ENCODE assay signal across 10 mouse cellular contexts in genomic region chr7:74371208-74371607, GRCm38 (mm10).
A peak's percentile ranks its signal among the peaks of the same experiment; 100 is the strongest.
DNase-seq lines count a peak whose midpoint lies in the region; ATAC-seq and TF ChIP-seq lines count a peak whose summit lies in the region.
"Had no signal": no experiment of that assay in that cellular context is flagged by ENCODE, and none has a peak within 500 bp of the region (broad histone marks: within the 10 kb centered on the region; RNA-seq: fewer than 3 reads in every experiment).

No protein-coding gene starts in this region.

- H3K27me3 ChIP-seq in forebrain, embryonic 16.5 days (replicated peaks; ENCODE audit: control insufficient read depth, insufficient read depth, low read length) = no peaks in the 10 kb centered on the region
- H3K27me3 ChIP-seq in kidney, postnatal 0 days (ENCODE audit: insufficient read depth, low read length) = no peaks in the 10 kb centered on the region
- no peaks in the 10 kb centered on the region for H3K27me3 ChIP-seq in midbrain, embryonic 14.5 days (ENCODE audit: control insufficient read depth, insufficient read depth, low read length)
- H3K27me3 ChIP-seq: neural tube, embryonic 13.5 days had no signal

- H3K36me3 ChIP-seq in forebrain, embryonic 16.5 days (ENCODE audit: control insufficient read depth, insufficient read depth) = no peaks in the 10 kb centered on the region
- H3K36me3 ChIP-seq in kidney, postnatal 0 days (ENCODE audit: insufficient read depth, low read length) = no peaks in the 10 kb centered on the region
- H3K36me3 ChIP-seq in midbrain, embryonic 14.5 days (ENCODE audit: control insufficient read depth, insufficient read depth, low read length) = no peaks in the 10 kb centered on the region
- H3K36me3 ChIP-seq: heart, embryonic 13.5 days; neural tube, embryonic 13.5 days had no signal

- peak; percentile 77 for ATAC-seq in forebrain, embryonic 16.5 days
- ATAC-seq in kidney, postnatal 0 days (replicated peaks; ENCODE audit: low FRiP score, low read depth) = no peak
- ATAC-seq in midbrain, embryonic 14.5 days (ENCODE audit: low FRiP score, low TSS enrichment) = peak; percentile 62; the same call in 1 of the 2 replicates

- H3K4me1 ChIP-seq in forebrain, embryonic 16.5 days (replicated peaks; ENCODE audit: control insufficient read depth, insufficient read depth, low read length) = peaks cover 5% of the 10 kb centered on the region; the same call in 1 of the 2 replicates
- peaks cover 13% of the 10 kb centered on the region; the same call in 1 of the 2 replicates for H3K4me1 ChIP-seq in kidney, postnatal 0 days (replicated peaks; ENCODE audit: insufficient read depth, low read length)
- peaks cover 10% of the 10 kb centered on the region; the same call in 1 of the 2 replicates for H3K4me1 ChIP-seq in midbrain, embryonic 14.5 days (ENCODE audit: control insufficient read depth, insufficient read depth, low read length)

- no peak overlapping the region for H3K27ac ChIP-seq in forebrain, embryonic 16.5 days (ENCODE audit: low read length)
- no peak overlapping the region for H3K27ac ChIP-seq in kidney, postnatal 0 days
- H3K27ac ChIP-seq in midbrain, embryonic 14.5 days (replicated peaks; ENCODE audit: low read depth, low read length) = no peak overlapping the region
- H3K27ac ChIP-seq: heart, embryonic 13.5 days had no signal

- peak; percentile 93 for DNase-seq in heart, adult 11 months
- no peak for DNase-seq in heart, postnatal 25 days (ENCODE audit: low spot score)
- DNase-seq in 416B (ENCODE audit: low read depth) = peak; percentile 40
- DNase-seq in brain, embryonic 18.5 days (ENCODE audit: low read depth, low spot score) = peak; percentile 42
- peak; percentile 87 for DNase-seq in kidney, postnatal 0 days (ENCODE audit: low spot score)
- peak; percentile 83 for DNase-seq in midbrain, embryonic 14.5 days
- DNase-seq in frontal cortex, postnatal 14 days (ENCODE audit: low spot score in 2 of 2) = no peak

- H3K4me3 ChIP-seq in forebrain, embryonic 16.5 days (replicated peaks; ENCODE audit: low read length) = no peak overlapping the region
- H3K4me3 ChIP-seq in kidney, postnatal 0 days (replicated peaks; ENCODE audit: low read depth, low read length) = no peak overlapping the region
- H3K4me3 ChIP-seq in midbrain, embryonic 14.5 days (replicated peaks; ENCODE audit: low read depth, low read length) = no peak overlapping the region
- H3K4me3 ChIP-seq: heart, embryonic 13.5 days; neural tube, embryonic 13.5 days had no signal

- no peaks in the 10 kb centered on the region for H3K9me3 ChIP-seq in forebrain, embryonic 16.5 days (ENCODE audit: control insufficient read depth, low read length)
- H3K9me3 ChIP-seq in kidney, postnatal 0 days (replicated peaks; ENCODE audit: low read length) = no peaks in the 10 kb centered on the region
- H3K9me3 ChIP-seq in midbrain, embryonic 14.5 days (ENCODE audit: control insufficient read depth, low read length) = no peaks in the 10 kb centered on the region
- H3K9me3 ChIP-seq: heart, embryonic 13.5 days; neural tube, embryonic 13.5 days had no signal

- intact Hi-C loops in heart, postnatal 25 days (cut with DNase I) = loop anchor here (1.0 to 10.0 kb wide), 5 partner anchors 334 to 994 kb away; no protein-coding TSS in a partner anchor

- TF ChIP-seq CTCF in kidney, postnatal 0 days (IDR thresholded peaks at IDR 0.05; ENCODE audit: low read depth) = peak; percentile 88

- 29% methylated on average over 2 of the region's 2 CpGs for WGBS in forebrain, embryonic 16.5 days
- WGBS in kidney, postnatal 0 days = 28% methylated on average over 2 of the region's 2 CpGs
- 23% methylated on average over 2 of the region's 2 CpGs for WGBS in midbrain, embryonic 14.5 days

- H3K9ac ChIP-seq in forebrain, embryonic 16.5 days (replicated peaks; ENCODE audit: low read depth, low read length) = no peak overlapping the region
- H3K9ac ChIP-seq in kidney, postnatal 0 days (ENCODE audit: low read depth, low read length) = no peak overlapping the region
- no peak overlapping the region for H3K9ac ChIP-seq in midbrain, embryonic 14.5 days (replicated peaks; ENCODE audit: low read length)
- H3K9ac ChIP-seq: heart, embryonic 13.5 days; neural tube, embryonic 13.5 days had no signal

- H3K4me2 ChIP-seq in forebrain, embryonic 16.5 days (ENCODE audit: low read length) = no peak overlapping the region
- no peak overlapping the region for H3K4me2 ChIP-seq in kidney, postnatal 0 days (ENCODE audit: low read length)
- no peak overlapping the region for H3K4me2 ChIP-seq in midbrain, embryonic 14.5 days (ENCODE audit: low read length)
- H3K4me2 ChIP-seq: heart, embryonic 13.5 days; neural tube, embryonic 13.5 days had no signal

Comparison
In these comparisons a context has a peak if more than half of its experiments do, and no peak if none do; other contexts are left out.
1. DNase-seq: peak in heart, adult 11 months (single experiment), 416B (single experiment), brain, embryonic 18.5 days (single experiment), kidney, postnatal 0 days (single experiment) and midbrain, embryonic 14.5 days (single experiment); none in heart, postnatal 25 days (single experiment) and frontal cortex, postnatal 14 days (0 of 2).